Mouse (Mus musculus) cerebellum, postnatal 25 days (tissue): ENCODE results near the gene Pde4d.
A peak's percentile ranks its signal among the peaks of the same experiment; 100 is the strongest.

Experiments
- DNase-seq, 2 experiments: peaks; one replicate each; pipeline ENCODE4 v3.0.0; 2021; ENCODE audit warnings: mixed read lengths in 2 of 2

Gene Pde4d

GRCm38 (mm10) chr13:109677617-109678016 lies 1227.9 kb downstream of the Pde4d start:
- DNase-seq: no peak

DNA sequence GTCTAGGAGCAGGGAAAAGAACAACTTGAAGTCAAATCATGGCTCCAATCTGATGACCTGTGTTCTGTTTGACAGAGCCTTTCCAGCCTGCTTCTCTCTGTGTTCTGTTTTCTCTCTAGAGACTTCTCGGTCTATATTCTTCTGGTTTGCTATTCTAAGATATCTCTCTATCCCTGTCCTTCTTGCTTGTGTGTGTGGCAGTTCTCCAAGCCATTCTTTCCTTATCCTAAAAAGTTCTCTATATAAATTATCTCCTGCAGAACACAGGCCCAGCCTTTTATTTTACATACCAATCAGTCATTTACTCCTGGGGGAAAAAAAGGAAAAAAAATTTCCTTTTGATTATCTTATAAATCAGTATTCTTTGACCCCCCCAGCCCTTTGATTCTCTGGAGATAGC lies 1229.2 kb downstream of the Pde4d start:
- DNase-seq: no peak

DNA sequence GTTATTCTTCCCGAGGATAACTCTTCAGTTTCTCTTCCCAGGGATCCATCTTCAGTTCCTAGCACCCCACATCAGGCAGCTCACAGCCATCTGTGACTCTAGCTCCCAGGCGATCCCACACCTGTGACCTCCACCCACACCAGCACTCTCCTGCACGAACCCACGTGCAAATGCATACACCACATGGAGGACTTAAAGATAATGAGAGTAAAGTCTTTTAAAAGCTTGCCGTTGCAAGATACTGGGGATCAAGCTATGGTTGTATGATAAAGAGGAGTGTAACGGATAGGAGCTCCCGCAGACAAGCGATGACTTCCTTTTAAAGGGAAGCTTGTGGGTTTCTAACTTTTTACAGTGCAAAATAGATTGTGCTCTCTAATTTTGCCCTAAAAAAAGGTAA lies 1230.5 kb downstream of the Pde4d start:
- no peak for DNase-seq

GRCm38 (mm10) chr13:109681699-109682293 lies 1232.0 kb downstream of the Pde4d start:
- no peak for DNase-seq

GRCm38 (mm10) chr13:109683001-109683400 lies 1233.3 kb downstream of the Pde4d start:
- DNase-seq: no peak

- no peak for DNase-seq
Measured at GRCm38 (mm10) chr13:109684985-109685295, 1235.2 kb downstream of the Pde4d start.

DNA sequence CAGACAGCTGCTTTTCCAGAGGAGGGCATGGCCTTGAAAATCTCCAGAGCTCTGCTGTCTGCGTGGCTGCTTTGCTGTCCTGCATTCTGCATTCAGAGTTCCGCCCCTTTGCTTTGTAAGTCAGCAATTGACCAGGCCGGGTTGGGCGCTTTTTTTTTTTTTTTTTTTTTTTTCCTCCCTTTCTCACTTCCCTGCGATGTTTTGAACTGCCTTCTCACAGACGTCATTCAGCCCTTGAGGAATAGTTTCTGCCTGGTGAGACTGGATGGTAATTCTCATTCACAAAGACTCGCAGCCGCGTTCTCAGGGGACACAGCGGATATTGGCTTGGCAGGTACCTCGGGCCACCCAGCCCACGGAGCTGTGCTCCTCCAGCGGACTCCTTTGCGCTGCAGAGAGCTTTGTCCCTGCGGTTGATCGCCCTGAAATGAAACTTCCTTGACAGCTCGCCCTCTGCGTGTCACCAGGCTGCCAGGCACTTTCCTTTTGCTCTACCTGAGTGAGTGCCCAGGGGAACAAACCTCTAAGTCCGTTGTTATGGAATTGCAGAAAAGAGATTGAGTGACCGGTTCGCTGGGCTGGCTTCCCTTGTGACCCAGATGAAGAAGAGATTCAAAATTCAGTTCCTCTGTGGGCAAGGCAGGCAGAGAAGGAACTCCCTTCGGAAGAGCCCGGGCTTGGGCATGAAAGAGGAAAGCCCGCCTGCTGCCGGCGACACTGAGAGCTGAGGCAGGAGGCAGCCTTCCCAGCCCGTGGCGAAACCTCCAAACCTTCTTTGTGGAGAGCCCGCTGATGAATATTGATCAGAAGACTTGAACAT lies 1235.8 kb downstream of the Pde4d start:
- DNase-seq: peak; percentile 55

DNA sequence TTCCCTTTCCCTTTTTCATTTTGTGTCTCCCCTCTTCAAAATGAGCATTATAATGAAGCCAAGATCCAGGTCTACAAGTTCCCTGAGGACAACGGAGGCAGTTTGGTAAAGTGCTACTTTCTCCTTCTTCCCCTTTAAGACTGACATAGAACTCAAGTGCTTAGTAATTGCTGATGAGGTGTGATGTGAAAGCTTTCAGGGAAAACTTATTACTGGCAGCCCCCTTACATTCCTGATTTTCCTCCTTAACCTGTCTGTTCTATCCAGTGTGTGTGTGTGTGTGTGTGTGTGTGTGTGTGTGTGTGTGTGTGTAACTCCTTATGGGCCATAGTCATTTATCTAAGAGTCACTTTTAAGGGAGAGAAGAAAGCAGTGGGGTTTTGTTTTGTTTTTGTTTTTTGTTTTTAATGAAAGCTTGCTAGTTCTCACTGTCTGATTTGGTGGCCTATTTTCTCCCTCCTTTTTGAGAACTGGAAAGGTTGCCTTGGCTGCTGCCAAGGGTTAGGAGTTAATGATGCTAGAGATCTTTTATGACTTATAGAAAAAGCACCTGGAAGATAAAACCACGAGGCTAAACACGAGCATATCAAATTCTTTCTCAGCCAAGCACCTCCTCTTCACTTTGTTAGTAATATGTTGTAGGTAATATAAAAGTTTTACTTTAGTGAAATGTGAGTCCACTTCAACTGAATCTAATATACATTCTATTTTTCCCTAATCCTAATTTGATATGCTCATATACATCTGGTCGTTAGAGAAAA lies 1236.5 kb downstream of the Pde4d start:
- DNase-seq: no peak

DNA sequence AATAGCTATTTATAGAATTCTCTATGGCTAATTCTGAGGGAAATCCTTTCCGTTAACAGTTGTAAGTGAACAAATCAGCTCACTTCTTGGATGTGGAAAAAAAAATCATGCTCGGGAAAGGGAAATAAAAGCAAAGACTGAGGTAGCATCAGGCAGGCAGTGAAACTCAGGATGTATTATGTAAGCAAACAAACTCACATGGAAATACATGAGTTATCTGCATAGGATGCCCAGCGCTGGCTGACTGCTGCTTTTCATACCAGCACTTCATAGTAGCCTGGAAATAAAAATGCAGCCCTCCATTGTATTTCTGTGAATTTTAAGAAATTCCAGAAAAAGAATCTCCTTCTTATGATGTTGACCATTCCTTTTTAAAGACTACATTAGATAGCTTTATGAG lies 1237.2 kb downstream of the Pde4d start:
- no peak for DNase-seq

- DNase-seq: no peak
Measured at GRCm38 (mm10) chr13:109688195-109688594, 1238.4 kb downstream of the Pde4d start.

DNA sequence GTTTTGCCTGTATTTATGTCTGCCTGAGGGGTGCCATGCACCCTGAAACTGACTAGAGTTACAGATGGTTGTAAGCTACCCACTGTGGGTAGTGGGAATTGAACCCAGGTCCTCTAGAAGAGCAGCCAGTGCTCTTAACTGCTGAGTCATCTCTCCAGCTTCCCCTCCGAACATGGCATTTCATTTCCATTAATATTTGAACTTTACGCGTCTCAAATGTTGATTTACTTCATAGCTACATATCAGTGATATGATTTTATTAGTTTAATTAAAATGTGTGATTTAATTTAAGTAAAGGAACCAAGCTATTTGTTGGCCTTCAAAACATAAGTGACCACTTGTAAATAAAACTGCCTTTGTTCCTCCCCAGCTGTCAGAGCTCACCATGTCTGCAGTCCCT lies 1239.4 kb downstream of the Pde4d start:
- DNase-seq: no peak

DNA sequence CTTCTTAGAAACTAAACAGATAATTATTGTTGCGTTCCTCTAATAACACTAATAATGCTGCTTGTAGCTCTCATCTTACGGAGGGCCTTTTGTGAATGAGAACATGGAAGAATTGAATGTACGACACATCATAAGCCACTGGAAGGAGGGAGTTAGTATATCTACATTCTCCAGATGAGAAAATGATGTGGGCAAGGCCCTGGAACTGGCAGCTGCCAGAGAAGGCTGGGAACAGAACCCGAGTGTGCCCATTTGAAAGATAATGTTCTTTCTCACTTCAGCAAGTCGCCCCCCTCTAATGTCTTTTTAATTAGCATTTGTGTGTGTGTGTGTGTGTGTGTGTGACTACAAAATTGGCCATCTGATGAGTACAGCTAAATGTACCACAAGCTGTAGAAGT lies 1240.8 kb downstream of the Pde4d start:
- no peak for DNase-seq

DNA sequence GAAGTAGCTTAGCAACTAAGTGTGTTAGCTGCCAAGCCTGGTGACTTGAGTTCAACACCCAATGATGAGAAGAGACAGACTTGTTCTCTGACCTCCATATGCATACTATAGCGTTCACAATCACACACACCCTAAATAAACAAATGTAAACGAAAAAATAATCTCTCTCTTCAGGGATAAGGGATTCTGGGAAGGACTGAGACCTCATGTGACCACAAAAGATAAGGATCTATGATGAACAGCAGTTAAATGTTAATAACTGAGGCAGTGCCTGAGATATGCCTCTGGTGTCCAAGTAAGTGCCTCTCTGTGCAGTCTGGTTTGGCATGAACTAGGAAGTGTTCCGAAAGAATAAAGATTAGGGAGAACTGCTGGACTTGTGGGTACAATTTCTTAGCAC lies 1243.1 kb downstream of the Pde4d start:
- no peak for DNase-seq

- DNase-seq: no peak
Measured at GRCm38 (mm10) chr13:109693769-109694168, 1244.0 kb downstream of the Pde4d start.

DNA sequence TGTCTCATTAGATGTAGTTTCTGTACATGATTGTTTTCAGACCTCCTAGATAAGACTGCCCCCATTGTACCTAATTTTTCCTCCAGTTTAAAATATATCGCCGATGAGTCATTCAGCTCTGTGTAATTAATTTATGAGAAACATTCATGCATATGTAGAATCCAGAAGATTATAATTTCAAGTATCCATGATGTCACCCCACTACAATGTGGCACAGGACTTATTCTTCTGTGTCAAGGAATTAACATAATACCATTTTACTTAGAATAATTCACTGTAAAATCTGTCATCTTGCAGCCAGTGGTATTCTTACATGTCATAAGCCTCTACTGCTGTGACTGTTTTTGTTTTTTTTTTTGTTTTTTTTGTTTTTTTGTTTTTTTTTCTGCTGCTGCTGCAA lies 1244.5 kb downstream of the Pde4d start:
- no peak for DNase-seq

- DNase-seq: no peak
Measured at GRCm38 (mm10) chr13:109695098-109695497, 1245.3 kb downstream of the Pde4d start.

DNA sequence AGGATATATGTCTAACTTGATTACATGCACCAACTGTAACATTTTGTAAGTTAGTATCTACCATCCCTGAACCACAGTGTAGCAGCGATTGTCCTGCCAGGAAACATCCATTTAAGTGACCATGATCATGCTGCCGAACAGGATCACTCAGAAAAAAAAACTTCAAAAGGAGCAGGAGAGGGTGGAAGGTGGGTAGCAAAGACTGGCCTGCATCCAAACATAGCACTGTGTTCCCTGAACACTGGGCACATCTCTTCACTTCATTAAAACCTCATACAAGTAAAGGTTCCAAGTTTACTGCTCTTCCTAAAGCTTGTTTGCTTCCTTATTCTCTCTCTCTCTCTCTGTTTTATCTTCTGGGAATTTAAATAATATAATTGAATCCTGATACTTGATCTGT lies 1256.4 kb downstream of the Pde4d start:
- no peak for DNase-seq

DNA sequence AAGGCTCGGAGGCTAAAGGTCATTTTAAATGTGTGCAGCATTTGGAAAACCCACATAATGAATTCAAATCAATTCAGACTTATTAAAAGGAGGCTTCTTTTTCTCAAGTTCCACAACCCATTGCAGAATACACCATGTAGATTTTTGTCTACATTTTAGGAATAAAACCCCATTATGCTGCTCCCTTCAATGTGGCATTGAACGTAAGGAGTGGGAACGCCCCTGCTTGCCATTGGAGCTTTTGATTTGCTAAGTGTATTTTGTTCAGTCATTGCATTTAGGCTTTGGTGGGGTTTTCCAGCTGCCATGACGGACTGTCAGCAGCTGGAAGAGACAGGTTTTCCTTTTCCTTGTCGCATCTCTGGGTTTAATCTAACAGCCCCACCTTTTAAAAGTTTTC lies 1256.8 kb downstream of the Pde4d start:
- DNase-seq: no peak

GRCm38 (mm10) chr13:109707154-109707553 lies 1257.4 kb downstream of the Pde4d start:
- no peak for DNase-seq

DNA sequence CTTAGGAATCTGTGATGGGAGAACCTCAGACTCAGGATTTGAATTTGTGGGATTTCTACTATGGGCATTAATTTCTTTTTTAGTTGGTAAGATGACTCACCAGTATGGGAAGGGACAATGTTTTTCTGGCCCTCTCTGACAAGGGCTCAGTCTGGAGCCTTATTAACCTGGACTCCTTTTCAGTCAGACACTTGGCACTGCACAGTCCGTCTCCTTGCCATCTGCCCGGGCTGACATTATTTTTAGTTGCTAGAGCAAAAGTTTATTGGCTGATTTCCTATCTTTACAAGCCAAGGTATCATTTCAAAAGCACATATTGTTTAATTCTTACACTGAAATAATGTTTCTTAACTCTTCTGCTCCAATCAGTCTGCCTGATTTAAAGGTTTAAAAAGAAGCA lies 1258.6 kb downstream of the Pde4d start:
- peak; percentile 35 to 56 for DNase-seq

GRCm38 (mm10) chr13:109714581-109714980 lies 1264.8 kb downstream of the Pde4d start:
- DNase-seq: no peak

DNA sequence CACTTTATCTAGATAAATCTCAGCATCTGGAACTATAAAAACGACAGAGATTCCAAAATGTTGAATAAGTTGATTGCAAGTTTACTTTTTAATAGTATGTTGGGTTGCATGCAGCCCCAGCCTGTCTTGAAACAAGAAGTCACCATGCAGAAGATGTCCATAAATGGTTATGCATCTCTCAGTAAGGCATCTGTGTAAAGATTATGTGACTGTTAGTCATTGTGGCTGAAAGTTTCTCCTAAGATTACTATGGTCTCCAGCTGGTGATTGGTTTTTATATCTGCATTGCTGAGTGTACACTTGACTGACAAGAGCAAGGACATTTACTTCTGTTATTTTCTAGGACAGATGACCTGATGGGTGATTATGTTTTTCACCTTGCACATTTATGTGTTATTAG lies 1265.6 kb downstream of the Pde4d start:
- no peak for DNase-seq

DNA sequence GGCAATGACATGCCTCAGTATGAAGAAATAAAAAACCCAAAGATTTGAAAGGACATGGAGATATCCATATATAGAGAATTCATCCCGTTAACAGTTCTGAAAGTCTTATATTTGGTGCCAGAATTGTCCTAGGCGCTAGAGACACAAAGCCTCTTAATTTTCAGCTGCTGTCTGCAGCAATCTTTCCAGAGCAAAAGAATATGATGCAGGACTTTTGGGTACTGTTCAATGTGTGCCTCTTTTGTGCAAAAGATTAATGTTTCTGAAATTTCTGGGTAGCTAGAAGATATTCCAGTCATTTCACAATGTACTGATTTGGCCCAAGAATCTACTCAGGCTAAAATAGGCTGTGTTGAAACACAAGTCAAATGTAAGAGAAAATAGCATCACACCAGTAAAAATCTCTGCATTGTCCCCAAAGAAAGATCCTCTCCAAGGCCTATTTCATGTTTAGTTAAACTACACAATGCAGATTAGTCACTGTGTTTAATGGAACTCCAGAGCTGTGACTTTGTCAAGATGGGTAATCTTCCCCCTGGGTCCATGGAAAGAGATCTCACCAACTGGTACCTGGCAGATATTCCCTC lies 1270.5 kb downstream of the Pde4d start:
- DNase-seq: no peak
